Comparison of ENCODE assay signal across 15 mouse cellular contexts in the genomic region with DNA sequence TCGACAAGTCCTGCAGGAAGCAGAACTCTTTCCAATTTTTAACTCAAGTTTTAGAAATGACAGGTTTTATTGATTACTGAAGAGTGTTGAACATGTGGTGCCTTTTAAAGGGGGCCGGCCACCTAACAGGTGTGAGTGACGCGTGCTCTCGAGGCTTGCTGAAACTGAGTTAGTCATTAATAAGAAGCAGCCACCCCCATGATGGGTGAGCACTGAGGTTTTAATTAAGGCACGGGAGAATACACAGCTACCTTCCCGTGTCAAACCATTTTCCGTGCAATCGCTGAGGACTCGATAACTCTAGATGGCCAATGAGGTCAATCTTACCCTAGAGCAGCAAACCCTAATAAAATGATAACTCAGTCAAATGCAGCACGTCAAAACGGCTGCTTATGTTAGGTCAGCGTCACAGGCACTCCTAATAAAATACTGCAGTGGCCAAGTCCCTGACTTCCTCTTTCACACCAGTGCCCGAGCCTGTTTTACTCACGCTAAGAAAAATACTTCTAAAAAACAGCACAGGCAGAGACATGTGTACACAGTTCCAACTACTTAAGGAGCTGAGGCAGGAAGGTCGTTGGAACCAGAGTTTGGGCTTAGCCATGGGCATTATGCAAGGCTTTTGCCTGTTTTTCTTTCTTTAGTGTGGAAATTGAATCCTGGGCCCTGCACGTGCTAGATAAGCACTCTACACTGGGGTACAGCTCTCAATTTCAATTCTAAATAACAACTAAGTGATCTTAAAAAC. TPM values are rescaled to one million over a fixed set of nuclear protein-coding genes. Genes with fewer than 3 reads are reported as not detected.
DNase-seq lines count a peak whose midpoint lies in the region; ATAC-seq and TF ChIP-seq lines count a peak whose summit lies in the region.
"Had no signal": no experiment of that assay in that cellular context is flagged by ENCODE, and none has a peak within 500 bp of the region (broad histone marks: within the 10 kb centered on the region; RNA-seq: fewer than 3 reads in every experiment).

No protein-coding gene starts in this region.

- H3K9me3 ChIP-seq in G1E (replicated peaks): no peaks in the 10 kb centered on the region
- no peaks in the 10 kb centered on the region for H3K9me3 ChIP-seq in liver, postnatal 0 days (ENCODE audit: low read length)
- H3K9me3 ChIP-seq: heart, embryonic 12.5 days; neural tube, embryonic 12.5 days had no signal

- peak; percentile 66 for DNase-seq in kidney, adult 2 months
- DNase-seq in kidney, postnatal 10 days: no peak
- peak; percentile 60 for DNase-seq in G1E (ENCODE audit: low spot score)
- peak; percentile 60 for DNase-seq in kidney, adult 9 months
- DNase-seq in liver, postnatal 0 days: no peak
- DNase-seq in layer of hippocampus, adult 2 months (ENCODE audit: low spot score in 2 of 2): no peak
- DNase-seq in left cerebral cortex, postnatal 14 days (ENCODE audit: low spot score in 2 of 2): no peak
- no peak for DNase-seq in adrenal gland, postnatal 36 days
- DNase-seq: cerebellum, adult 8-10 months; layer of hippocampus, adult 9-11 months; midbrain, embryonic 14.5 days had no signal

- H3K4me1 ChIP-seq in kidney, adult 2 months (ENCODE audit: control insufficient read depth, insufficient read depth, low read length): peaks cover 16% of the 10 kb centered on the region; the same call in 1 of the 2 replicates
- H3K4me1 ChIP-seq in G1E (ENCODE audit: insufficient read depth, low read depth, low read length): peaks cover 59% of the 10 kb centered on the region
- peaks cover 38% of the 10 kb centered on the region for H3K4me1 ChIP-seq in liver, postnatal 0 days (ENCODE audit: insufficient read depth)

- WGBS in kidney, adult 2 months: 32% methylated on average over 17 of the region's 17 CpGs
- WGBS in liver, postnatal 0 days (ENCODE audit: insufficient replicate concordance): 51% methylated on average over 17 of the region's 17 CpGs

- H3K4me2 ChIP-seq in liver, postnatal 0 days (ENCODE audit: low read depth, low read length): peak overlapping the region; percentile 75
- H3K4me2 ChIP-seq: hindbrain, embryonic 14.5 days; neural tube, embryonic 12.5 days had no signal

- intact Hi-C loops in left cerebral cortex, postnatal 14 days (cut with DNase I): loop anchor here (5.0 to 10.0 kb wide), 2 partner anchors 193 to 231 kb away; partner anchors contain the start of gene C87436

- TF ChIP-seq CTCF in kidney, adult 2 months (conservative IDR thresholded peaks at IDR 0.05; ENCODE audit: insufficient read depth, insufficient read length, low read depth, low read length): no peak
- TF ChIP-seq CTCF in G1E (IDR thresholded peaks at IDR 0.05; ENCODE audit: low read depth, low read length): no peak
- no peak for TF ChIP-seq CTCF in liver, postnatal 0 days (IDR thresholded peaks at IDR 0.05; ENCODE audit: low read depth)
- TF ChIP-seq CTCF in layer of hippocampus, adult 2 months (conservative IDR thresholded peaks at IDR 0.05): no peak

- H3K9ac ChIP-seq in liver, postnatal 0 days (replicated peaks): peak overlapping the region; percentile 86
- H3K9ac ChIP-seq: heart, embryonic 12.5 days; hindbrain, embryonic 14.5 days had no signal

- no peaks in the 10 kb centered on the region for H3K27me3 ChIP-seq in kidney, adult 2 months (replicated peaks; ENCODE audit: control insufficient read depth, insufficient read depth, low read length)
- no peaks in the 10 kb centered on the region for H3K27me3 ChIP-seq in G1E (ENCODE audit: insufficient read depth, low read length)
- H3K27me3 ChIP-seq in liver, postnatal 0 days (ENCODE audit: insufficient read depth, low read length): no peaks in the 10 kb centered on the region
- H3K27me3 ChIP-seq: heart, embryonic 12.5 days; neural tube, embryonic 12.5 days had no signal

- 0 out of 2 replicates have a peak, but pooled peaks cover 3% of the 10 kb centered on the region for H3K36me3 ChIP-seq in kidney, adult 2 months (ENCODE audit: control insufficient read depth, insufficient read depth, low read length)
- H3K36me3 ChIP-seq in G1E (replicated peaks): peaks cover 59% of the 10 kb centered on the region
- H3K36me3 ChIP-seq in liver, postnatal 0 days (replicated peaks; ENCODE audit: insufficient read depth, low read length): peaks cover 68% of the 10 kb centered on the region

- TF ChIP-seq POLR2A in kidney, adult 2 months (IDR thresholded peaks at IDR 0.05; ENCODE audit: low read depth, low read length): no peak

- H3K4me3 ChIP-seq in kidney, adult 2 months (ENCODE audit: insufficient read depth, low read depth, low read length): no peak overlapping the region
- peak overlapping the region; percentile 42; the same call in 1 of the 2 replicates for H3K4me3 ChIP-seq in G1E (ENCODE audit: low read depth, low read length)
- H3K4me3 ChIP-seq in liver, postnatal 0 days (ENCODE audit: low read depth, low read length): peak overlapping the region; percentile 89
- no peak overlapping the region; the same call in 1 of the 2 replicates for H3K4me3 ChIP-seq in layer of hippocampus, adult 2 months
- H3K4me3 ChIP-seq: heart, embryonic 12.5 days; neural tube, embryonic 12.5 days had no signal

- ATAC-seq in G1E (ENCODE audit: extremely low read depth, insufficient number of reproducible peaks, low FRiP score, poor library complexity, severe bottlenecking): peak; percentile 9; the same call in 1 of the 2 replicates
- no peak for ATAC-seq in liver, postnatal 0 days

- no peak for TF ChIP-seq EP300 in liver, postnatal 0 days (IDR thresholded peaks at IDR 0.05; ENCODE audit: low read depth)

- H3K27ac ChIP-seq in kidney, adult 2 months (ENCODE audit: insufficient read depth, low read depth, low read length): 0 out of 2 replicates have a peak overlapping the region, but pooled peaks have one; percentile 35
- peak overlapping the region; percentile 69 for H3K27ac ChIP-seq in liver, postnatal 0 days (ENCODE audit: low read depth)
- no peak overlapping the region for H3K27ac ChIP-seq in layer of hippocampus, adult 2 months
- H3K27ac ChIP-seq: hindbrain, embryonic 14.5 days; neural tube, embryonic 12.5 days had no signal

RNA-seq across cellular contexts. Expression of gene Mxd1, which starts 3.2 kb away (rescaled TPM):
- 8.7 and 9.9 TPM in 2 replicates for polyA plus RNA-seq in kidney, adult 2 months (2012; rRNA removed)
- total RNA-seq in G1E (2014; fragmentation: Nextera tagmentation) (47.4 and 72.4 TPM in 2 replicates), G1E (2017) (104 and 116 TPM in 2 replicates)
- polyA plus RNA-seq in G1E (2012): 4.8 and 6.6 TPM in 2 replicates
- 19.1 and 22.0 TPM in 2 replicates for polyA plus RNA-seq in liver, postnatal 0 days (2015; fragmentation: Nextera tagmentation; extraction: Ambion mirVana)
- total RNA-seq in layer of hippocampus, adult 2 months (2021): 10 to 100 TPM; 17.9 to 20.7 TPM
- total RNA-seq in left cerebral cortex, postnatal 14 days (2021): 10 to 100 TPM; 21.5 to 21.6 TPM
- 1 to 10 TPM; 9.0 to 9.6 TPM for total RNA-seq in adrenal gland, postnatal 36 days (2021)

RNA-seq across cellular contexts. Expression of gene Snrnp27, which starts 18.6 kb away (rescaled TPM):
- 14.6 and 21.0 TPM in 2 replicates for polyA plus RNA-seq in kidney, adult 2 months (2012; rRNA removed)
- total RNA-seq in G1E (2014; fragmentation: Nextera tagmentation) (87.0 and 90.8 TPM in 2 replicates), G1E (2017) (84.4 and 85.9 TPM in 2 replicates)
- 167 and 193 TPM in 2 replicates for polyA plus RNA-seq in G1E (2012)
- polyA plus RNA-seq in liver, postnatal 0 days (2015; fragmentation: Nextera tagmentation; extraction: Ambion mirVana): 40.5 and 41.1 TPM in 2 replicates
- 10 to 100 TPM; 60.6 to 60.8 TPM for total RNA-seq in layer of hippocampus, adult 2 months (2021)
- total RNA-seq in left cerebral cortex, postnatal 14 days (2021): 10 to 100 TPM; 53.0 to 54.2 TPM
- 10 to 100 TPM; 58.9 to 65.4 TPM for total RNA-seq in adrenal gland, postnatal 36 days (2021)

RNA-seq across cellular contexts. Expression of gene Asprv1, which starts 37.8 kb away (rescaled TPM):
- 0.10 and 0.33 TPM in 2 replicates for polyA plus RNA-seq in kidney, adult 2 months (2012; rRNA removed)
- total RNA-seq in G1E (2014; fragmentation: Nextera tagmentation) (not detected in 2 replicates), G1E (2017) (0.23 and 0.33 TPM in 2 replicates)
- polyA plus RNA-seq in G1E (2012): not detected in 2 replicates
- polyA plus RNA-seq in liver, postnatal 0 days (2015; fragmentation: Nextera tagmentation; extraction: Ambion mirVana): 7.3 and 8.6 TPM in 2 replicates
- total RNA-seq in layer of hippocampus, adult 2 months (2021): 1 to 10 TPM; 1.2 to 1.9 TPM
- 1 to 10 TPM; 1.5 to 1.7 TPM for total RNA-seq in left cerebral cortex, postnatal 14 days (2021)
- under 1 TPM in 1 of 2 experiments, not detected in 1; 0.20 TPM for total RNA-seq in adrenal gland, postnatal 36 days (2021)
- total RNA-seq: CH12.LX had no signal

Comparison
In these comparisons a context has a peak if more than half of its experiments do, and no peak if none do; other contexts are left out.
1. DNase-seq: peak in kidney, adult 2 months (single experiment), G1E (single experiment) and kidney, adult 9 months (single experiment); none in kidney, postnatal 10 days (single experiment), liver, postnatal 0 days (single experiment), layer of hippocampus, adult 2 months (0 of 2), left cerebral cortex, postnatal 14 days (0 of 2) and adrenal gland, postnatal 36 days (0 of 2).
2. H3K4me3 ChIP-seq: peak in G1E (single experiment) and liver, postnatal 0 days (single experiment); none in kidney, adult 2 months (single experiment) and layer of hippocampus, adult 2 months (single experiment).